Mouse (Mus musculus) right cerebral cortex, postnatal 4 days (tissue): ENCODE measurements around the gene Ugp2.

Experiments
- DNase-seq: peaks from one replicate; pipeline ENCODE4 v3.0.0-alpha.2; 2022

The Ugp2 gene

GRCm38 (mm10) chr11:21371122-21371806, at the start of gene Ugp2:
Ugp2 (minus strand) TSS chr11:21371201.
- peak; percentile 99 for DNase-seq

- no peak for DNase-seq
Measured at GRCm38 (mm10) chr11:21414911-21415381, 43.9 kb upstream of the Ugp2 start.

- no peak for DNase-seq
Measured at GRCm38 (mm10) chr11:21406668-21407067, 35.7 kb upstream of the Ugp2 start.

GRCm38 (mm10) chr11:21406141-21406540, 35.1 kb upstream of the Ugp2 start:
- no peak for DNase-seq

- no peak for DNase-seq
Measured at GRCm38 (mm10) chr11:21403877-21404276, 32.9 kb upstream of the Ugp2 start.

GRCm38 (mm10) chr11:21402481-21403254, 31.7 kb upstream of the Ugp2 start:
- DNase-seq, result no peak

GRCm38 (mm10) chr11:21401248-21401647, 30.2 kb upstream of the Ugp2 start:
- no peak for DNase-seq

GRCm38 (mm10) chr11:21399186-21399681, 28.2 kb upstream of the Ugp2 start:
- no peak for DNase-seq

GRCm38 (mm10) chr11:21398464-21398863, 27.5 kb upstream of the Ugp2 start:
- DNase-seq, result peak; percentile 5

- no peak for DNase-seq
Measured at GRCm38 (mm10) chr11:21386790-21387189, 15.8 kb upstream of the Ugp2 start.

GRCm38 (mm10) chr11:21374096-21374495, 3.1 kb upstream of the Ugp2 start:
- no peak for DNase-seq

GRCm38 (mm10) chr11:21370399-21371121, 441 bp downstream of the Ugp2 start:
- no peak for DNase-seq

GRCm38 (mm10) chr11:21369248-21370016, 1.6 kb downstream of the Ugp2 start:
- no peak for DNase-seq

GRCm38 (mm10) chr11:21368466-21368865, 2.5 kb downstream of the Ugp2 start:
- DNase-seq, result no peak

- DNase-seq, result no peak
Measured at GRCm38 (mm10) chr11:21363144-21363940, 7.7 kb downstream of the Ugp2 start.

- no peak for DNase-seq
Measured at GRCm38 (mm10) chr11:21351296-21351695, 19.7 kb downstream of the Ugp2 start.

- DNase-seq, result no peak
Measured at GRCm38 (mm10) chr11:21348890-21349289, 22.1 kb downstream of the Ugp2 start.

- DNase-seq, result no peak
Measured at GRCm38 (mm10) chr11:21346020-21346419, 25.0 kb downstream of the Ugp2 start.

GRCm38 (mm10) chr11:21343490-21343889, 27.5 kb downstream of the Ugp2 start:
- DNase-seq, result no peak

GRCm38 (mm10) chr11:21339088-21339487, 31.9 kb downstream of the Ugp2 start:
- no peak for DNase-seq

- no peak for DNase-seq
Measured at GRCm38 (mm10) chr11:21337855-21338254, 33.1 kb downstream of the Ugp2 start.
